Mouse (Mus musculus): ENCODE results near the gene Thrb.

DNA sequence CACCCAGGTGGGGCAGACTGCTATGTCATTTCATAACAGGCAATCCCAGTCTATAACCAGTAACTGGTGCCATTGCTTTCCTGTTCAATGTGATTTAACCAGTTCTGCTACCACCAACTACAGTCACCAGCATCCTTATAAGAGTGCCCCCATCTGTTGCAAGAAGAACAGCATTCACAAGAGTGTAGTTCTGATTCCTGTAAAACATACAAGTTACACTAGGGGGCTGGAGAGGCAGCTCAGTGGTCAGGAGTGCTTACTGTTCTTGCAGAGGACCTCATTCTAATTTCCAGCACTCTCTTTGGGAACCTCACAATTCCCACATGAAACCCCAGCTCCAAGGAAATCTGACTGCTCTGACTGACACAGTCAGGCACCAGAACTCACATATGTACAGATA, 318.2 kb downstream of the Thrb start:
- TF ChIP-seq CTCF (IDR thresholded peaks at IDR 0.05; ENCODE audit: low read depth) (no peak), EP300 (IDR thresholded peaks at IDR 0.05; ENCODE audit: low read depth) (no peak)

All from liver, embryonic 14.5 days (tissue).